ENCODE assay signal across 8 mouse cellular contexts in the genomic region with DNA sequence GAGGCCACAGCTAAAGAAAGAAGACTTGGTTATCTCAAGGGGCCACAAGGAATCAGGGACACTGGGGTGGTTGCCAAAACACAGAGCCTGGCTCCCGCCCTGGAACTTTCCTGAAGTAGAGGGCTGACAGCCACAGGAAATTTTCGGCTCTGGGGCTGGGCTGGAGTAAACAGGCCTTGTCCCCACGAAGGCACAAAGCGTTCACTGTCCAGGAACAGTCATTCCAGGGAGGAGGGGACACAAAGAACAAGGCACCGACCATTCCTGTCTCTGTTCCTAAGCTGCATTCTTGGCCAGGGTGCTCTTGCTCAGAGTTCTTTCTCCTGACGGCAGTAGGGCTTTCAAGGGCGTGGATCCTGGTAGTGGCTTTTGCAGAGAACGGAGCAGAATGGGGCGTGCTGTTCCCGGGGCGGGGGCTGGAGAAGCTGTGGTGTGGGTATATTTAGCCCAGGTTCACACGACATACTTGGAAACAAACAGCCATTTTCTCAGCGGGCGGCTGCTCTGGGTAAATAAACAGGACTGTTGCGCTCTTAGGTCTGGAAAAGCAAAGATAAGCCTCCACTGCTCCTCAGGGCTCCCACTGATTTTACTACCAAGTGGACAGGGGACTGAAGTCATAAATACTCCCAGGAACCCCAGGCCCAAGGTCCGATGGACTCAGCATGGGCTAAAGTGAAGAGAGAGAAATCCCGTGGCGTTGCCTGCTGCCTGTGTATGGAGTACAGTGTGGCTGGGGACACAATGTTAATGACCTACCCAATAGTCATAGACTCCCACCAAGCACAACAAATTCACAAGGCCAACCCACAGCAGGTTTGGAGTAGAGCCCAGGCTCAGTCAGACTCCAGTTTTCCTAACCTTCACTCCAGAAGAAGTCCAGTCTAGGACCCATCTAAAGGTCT. TPM values are rescaled to one million over a fixed set of nuclear protein-coding genes. Genes with fewer than 3 reads are reported as not detected.
DNase-seq lines count a peak whose midpoint lies in the region; ATAC-seq and TF ChIP-seq lines count a peak whose summit lies in the region.

No protein-coding gene starts in this region.

- H3K27ac ChIP-seq in MEL (ENCODE audit: control insufficient read depth, low read depth, low read length): no peak overlapping the region
- peak overlapping the region; percentile 66 for H3K27ac ChIP-seq in intestine, embryonic 14.5 days (ENCODE audit: low read depth)
- peak overlapping the region; percentile 85 for H3K27ac ChIP-seq in left cerebral cortex, adult 2 months
- H3K27ac ChIP-seq in stomach, embryonic 15.5 days: peak overlapping the region; percentile 78

- H3K4me2 ChIP-seq in intestine, embryonic 14.5 days (ENCODE audit: low read length): 0 out of 2 replicates have a peak overlapping the region, but pooled peaks have one; percentile 5
- peak overlapping the region; percentile 17 for H3K4me2 ChIP-seq in stomach, embryonic 15.5 days

- H3K79me2 ChIP-seq in MEL (ENCODE audit: control insufficient read depth, insufficient read depth, low read length, poor library complexity): no peaks in the 10 kb centered on the region

- no peak; the same call in 1 of the 2 replicates for ATAC-seq in intestine, embryonic 14.5 days (replicated peaks; ENCODE audit: low FRiP score, low TSS enrichment, low read depth)
- ATAC-seq in stomach, embryonic 15.5 days (ENCODE audit: insufficient read depth, low FRiP score, low read depth): no peak
- no peak for ATAC-seq in granulocyte monocyte progenitor cell, adult 5-6 weeks (replicated peaks; ENCODE audit: poor library complexity, severe bottlenecking)

- TF ChIP-seq CTCF in MEL (IDR thresholded peaks at IDR 0.05 in 2 of 3, conservative IDR thresholded peaks at IDR 0.05 in 1 of 3; ENCODE audit: control insufficient read depth in 1 of 3, insufficient read depth in 1 of 3, low read depth in 2 of 3, low read length in 3 of 3, poor library complexity in 1 of 3, severe bottlenecking in 1 of 3): no peak
- no peak for TF ChIP-seq CTCF in left cerebral cortex, adult 2 months (IDR thresholded peaks at IDR 0.05)

- DNase-seq in MEL (ENCODE audit: low read depth, low spot score): no peak
- DNase-seq in cerebellum, adult 11 months: peak; percentile 72
- peak; percentile 57 for DNase-seq in gastrocnemius, postnatal 10 days
- peak; percentile 59 for DNase-seq in intestine, embryonic 14.5 days (ENCODE audit: low spot score)
- peak; percentile 67 to 72 for DNase-seq in left cerebral cortex, adult 2 months (ENCODE audit: extremely low spot score in 1 of 2, low spot score in 2 of 2)
- DNase-seq in lung, postnatal 14 days: peak; percentile 92

- intact Hi-C loops in left cerebral cortex, adult 2 months (cut with DNase I): loop anchor here (1.0 kb wide), 2 partner anchors 35 to 45 kb away; no protein-coding TSS in a partner anchor

- no peak overlapping the region for H3K4me3 ChIP-seq in MEL (ENCODE audit: control insufficient read depth in 1 of 2, insufficient read depth in 1 of 2, low read depth in 2 of 2, low read length in 2 of 2)
- no peak overlapping the region for H3K4me3 ChIP-seq in intestine, embryonic 14.5 days (ENCODE audit: low read depth, low read length)
- no peak overlapping the region for H3K4me3 ChIP-seq in left cerebral cortex, adult 2 months
- no peak overlapping the region for H3K4me3 ChIP-seq in stomach, embryonic 15.5 days (replicated peaks)

- TF ChIP-seq POLR2A in MEL (IDR thresholded peaks at IDR 0.05; ENCODE audit: control insufficient read depth in 1 of 2, insufficient read depth in 1 of 2, low read depth in 1 of 2, low read length in 2 of 2, poor library complexity in 1 of 2): no peak

- no peak for TF ChIP-seq RAD21 in MEL (IDR thresholded peaks at IDR 0.05; ENCODE audit: low read depth, low read length)

- no peak for TF ChIP-seq EP300 in MEL (IDR thresholded peaks at IDR 0.05; ENCODE audit: low read depth in 1 of 2, low read length in 2 of 2)

- no peak overlapping the region for H3K9ac ChIP-seq in MEL (ENCODE audit: control insufficient read depth, low read depth, low read length, poor library complexity, severe bottlenecking)
- no peak overlapping the region for H3K9ac ChIP-seq in intestine, embryonic 14.5 days (ENCODE audit: low read length)
- H3K9ac ChIP-seq in stomach, embryonic 15.5 days: no peak overlapping the region

- H3K9me3 ChIP-seq in MEL (replicated peaks; ENCODE audit: insufficient read depth, low read length): no peaks in the 10 kb centered on the region
- H3K9me3 ChIP-seq in intestine, embryonic 14.5 days (ENCODE audit: control insufficient read depth, low read length): 0 out of 2 replicates have a peak, but pooled peaks cover 2% of the 10 kb centered on the region
- no peaks in the 10 kb centered on the region for H3K9me3 ChIP-seq in stomach, embryonic 15.5 days

- no peaks in the 10 kb centered on the region for H3K27me3 ChIP-seq in MEL (ENCODE audit: control insufficient read depth in 1 of 2, insufficient read depth in 2 of 2, low read length in 2 of 2)
- H3K27me3 ChIP-seq in intestine, embryonic 14.5 days (replicated peaks; ENCODE audit: control insufficient read depth, insufficient read depth, low read length): no peaks in the 10 kb centered on the region
- H3K27me3 ChIP-seq in stomach, embryonic 15.5 days (replicated peaks): no peaks in the 10 kb centered on the region

- WGBS in intestine, embryonic 14.5 days: 36% methylated on average over 18 of the region's 18 CpGs
- 39% methylated on average over 18 of the region's 18 CpGs for WGBS in stomach, embryonic 15.5 days

- H3K4me1 ChIP-seq in MEL (ENCODE audit: control insufficient read depth in 1 of 2, insufficient read depth in 2 of 2, low read length in 2 of 2): peaks cover 13 to 38% of the 10 kb centered on the region in 2 experiments
- H3K4me1 ChIP-seq in intestine, embryonic 14.5 days (replicated peaks; ENCODE audit: control insufficient read depth, insufficient read depth, low read length): peaks cover 22% of the 10 kb centered on the region
- peaks cover 38% of the 10 kb centered on the region for H3K4me1 ChIP-seq in stomach, embryonic 15.5 days

- H3K36me3 ChIP-seq in MEL (ENCODE audit: control insufficient read depth in 1 of 2, insufficient read depth in 2 of 2, low read length in 2 of 2): peaks cover 0 to 33% of the 10 kb centered on the region in 2 experiments; a peak in 2 of 4 replicates
- peaks cover 7% of the 10 kb centered on the region; the same call in 1 of the 2 replicates for H3K36me3 ChIP-seq in intestine, embryonic 14.5 days (ENCODE audit: control insufficient read depth, insufficient read depth, low read length)
- H3K36me3 ChIP-seq in stomach, embryonic 15.5 days: peaks cover 12% of the 10 kb centered on the region; the same call in 1 of the 2 replicates

TF ChIP-seq in MEL, 35 proteins besides CTCF, POLR2A, EP300 and RAD21:
- TF ChIP-seq MYC (IDR thresholded peaks at IDR 0.05; ENCODE audit: low read depth, low read length) (no peak), ZC3H11A (IDR thresholded peaks at IDR 0.05; ENCODE audit: low read depth, low read length) (no peak), GATA1 (IDR thresholded peaks at IDR 0.05; ENCODE audit: low read depth, low read length) (no peak), MXI1 (IDR thresholded peaks at IDR 0.05; ENCODE audit: low read depth, low read length) (no peak), KAT2A (conservative IDR thresholded peaks at IDR 0.05; ENCODE audit: low read depth, low read length) (no peak), TAL1 (IDR thresholded peaks at IDR 0.05; ENCODE audit: low read length) (peak; percentile 52)

RNA-seq across cellular contexts. Expression of gene Cox4i2, which starts 31.7 kb away (rescaled TPM):
- not detected in 2 replicates for total RNA-seq in MEL (2012; rRNA removed)
- under 1 TPM in 1 of 2 experiments, not detected in 1; 0.17 TPM for polyA plus RNA-seq in MEL (2012; ENCODE audit: insufficient read depth in 1 of 2, insufficient read length in 2 of 2, low read depth in 1 of 2, low replicate concordance in 2 of 2, missing spikeins in 1 of 2)
- total RNA-seq in gastrocnemius, postnatal 10 days (2021): 1 to 10 TPM; 5.6 to 6.9 TPM
- polyA plus RNA-seq in intestine, embryonic 14.5 days (2014; fragmentation: Nextera tagmentation; extraction: Ambion mirVana): 11.0 and 13.1 TPM in 2 replicates
- total RNA-seq in left cerebral cortex, adult 2 months (2021): 1 to 10 TPM; 1.7 to 1.9 TPM
- 19.0 and 19.5 TPM in 2 replicates for polyA plus RNA-seq in stomach, embryonic 15.5 days (2015; fragmentation: Nextera tagmentation; extraction: Ambion mirVana)
- total RNA-seq in granulocyte monocyte progenitor cell, adult 5-6 weeks (2014; fragmentation: Nextera tagmentation): 6.8 and 13.0 TPM in 2 replicates
- 6.0 TPM in 1 of 2 replicates, not detected in the other for total RNA-seq in granulocyte monocyte progenitor cell, adult 5-6 weeks (2017)

RNA-seq across cellular contexts. Expression of gene Bcl2l1, which starts 45.8 kb away (rescaled TPM):
- total RNA-seq in MEL (2012; rRNA removed): 4.8 and 6.5 TPM in 2 replicates
- polyA plus RNA-seq in MEL (2012; ENCODE audit: insufficient read depth in 1 of 2, insufficient read length in 2 of 2, low read depth in 1 of 2, low replicate concordance in 2 of 2, missing spikeins in 1 of 2): 10 to 100 TPM in 1 of 2 experiments, not detected in 1; 23.9 TPM
- 10 to 100 TPM; 19.6 to 21.4 TPM for total RNA-seq in gastrocnemius, postnatal 10 days (2021)
- polyA plus RNA-seq in intestine, embryonic 14.5 days (2014; fragmentation: Nextera tagmentation; extraction: Ambion mirVana): 75.0 and 76.8 TPM in 2 replicates
- 100 to 1,000 TPM; 133 to 135 TPM for total RNA-seq in left cerebral cortex, adult 2 months (2021)
- polyA plus RNA-seq in stomach, embryonic 15.5 days (2015; fragmentation: Nextera tagmentation; extraction: Ambion mirVana): 69.8 and 75.7 TPM in 2 replicates
- total RNA-seq in granulocyte monocyte progenitor cell, adult 5-6 weeks (2014; fragmentation: Nextera tagmentation): 13.2 and 27.8 TPM in 2 replicates
- 10.3 and 25.2 TPM in 2 replicates for total RNA-seq in granulocyte monocyte progenitor cell, adult 5-6 weeks (2017)

RNA-seq across cellular contexts. Expression of gene Id1, which starts 49.6 kb away (rescaled TPM):
- total RNA-seq in MEL (2012; rRNA removed): 59.8 and 102 TPM in 2 replicates
- 100 to 1,000 TPM in 1 of 2 experiments, not detected in 1; 486 TPM for polyA plus RNA-seq in MEL (2012; ENCODE audit: insufficient read depth in 1 of 2, insufficient read length in 2 of 2, low read depth in 1 of 2, low replicate concordance in 2 of 2, missing spikeins in 1 of 2)
- 10 to 100 TPM; 17.6 to 21.1 TPM for total RNA-seq in gastrocnemius, postnatal 10 days (2021)
- polyA plus RNA-seq in intestine, embryonic 14.5 days (2014; fragmentation: Nextera tagmentation; extraction: Ambion mirVana): 101 and 109 TPM in 2 replicates
- total RNA-seq in left cerebral cortex, adult 2 months (2021): 10 to 100 TPM; 22.4 to 24.2 TPM
- polyA plus RNA-seq in stomach, embryonic 15.5 days (2015; fragmentation: Nextera tagmentation; extraction: Ambion mirVana): 117 and 138 TPM in 2 replicates
- 5.5 and 7.6 TPM in 2 replicates for total RNA-seq in granulocyte monocyte progenitor cell, adult 5-6 weeks (2014; fragmentation: Nextera tagmentation)
- 5.0 and 6.6 TPM in 2 replicates for total RNA-seq in granulocyte monocyte progenitor cell, adult 5-6 weeks (2017)

Comparison
In these comparisons a context has a peak if more than half of its experiments do, and no peak if none do; other contexts are left out.
1. RNA of gene Bcl2l1, which starts 45.8 kb away (total RNA-seq): 133 to 135 TPM in left cerebral cortex, adult 2 months; 10.3 to 27.8 TPM in granulocyte monocyte progenitor cell, adult 5-6 weeks, 19.6 to 21.4 TPM in gastrocnemius, postnatal 10 days and 4.8 to 6.5 TPM in MEL; every median in the first group is over 4 times any median in the second.